Comparison of ENCODE assay signal across 24 mouse cellular contexts in the genomic region with DNA sequence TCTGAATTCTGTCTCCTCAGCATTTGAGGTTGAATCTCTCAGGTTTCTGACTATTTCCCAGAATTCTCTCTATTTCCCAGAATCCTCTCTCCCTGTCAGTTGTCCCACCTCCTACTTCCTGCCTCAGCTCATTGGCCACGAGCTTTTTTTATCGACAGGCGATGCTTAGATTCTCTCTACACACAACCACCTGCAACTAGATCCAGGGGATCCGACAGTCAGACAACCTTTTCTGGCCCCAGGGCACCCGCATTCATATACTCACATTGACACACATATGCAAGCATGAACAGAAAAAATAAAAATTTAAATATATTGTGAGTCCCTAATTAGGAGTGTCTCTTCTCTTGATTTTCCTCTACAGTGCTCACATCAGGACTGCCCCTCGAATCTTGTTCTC.
DNase-seq lines count a peak whose midpoint lies in the region; ATAC-seq and TF ChIP-seq lines count a peak whose summit lies in the region.
"Had no signal": no experiment of that assay in that cellular context is flagged by ENCODE, and none has a peak within 500 bp of the region (broad histone marks: within the 10 kb centered on the region; RNA-seq: fewer than 3 reads in every experiment).

No protein-coding gene starts in this region.

- no peaks in the 10 kb centered on the region for H3K9me3 ChIP-seq in heart, embryonic 10.5 days
- H3K9me3 ChIP-seq in kidney, embryonic 15.5 days (replicated peaks): no peaks in the 10 kb centered on the region; the same call in 1 of the 2 replicates
- H3K9me3 ChIP-seq: forebrain, embryonic 10.5 days; G1E; heart, embryonic 15.5 days; hindbrain, embryonic 12.5 days; hindbrain, embryonic 15.5 days had no signal

- 84% methylated on average over 6 of the region's 6 CpGs for WGBS in heart, embryonic 10.5 days
- 93% methylated on average over 6 of the region's 6 CpGs for WGBS in kidney, embryonic 15.5 days
- WGBS in kidney, adult 2 months: 94% methylated on average over 6 of the region's 6 CpGs

- TF ChIP-seq POLR2A in kidney, adult 2 months (IDR thresholded peaks at IDR 0.05; ENCODE audit: low read depth, low read length): no peak

- DNase-seq in heart, embryonic 10.5 days (ENCODE audit: low spot score): peak; percentile 63
- no peak for DNase-seq in heart, postnatal 10 days
- no peak for DNase-seq in kidney, adult 2 months
- peak; percentile 0 for DNase-seq in ovary, postnatal 36 days (ENCODE audit: low spot score)
- DNase-seq in ovary, adult 18-20 months (ENCODE audit: low spot score): no peak
- DNase-seq: adrenal gland, postnatal 10 days; adrenal gland, postnatal 36 days; B cell, adult 2 months; cerebellum, adult 18-20 months; cerebellum, adult 9-10 months; cerebellum, postnatal 14 days; gastrocnemius, postnatal 10 days; heart, postnatal 14 days had no signal

- peaks cover 16% of the 10 kb centered on the region for H3K4me1 ChIP-seq in heart, embryonic 10.5 days
- peaks cover 38% of the 10 kb centered on the region for H3K4me1 ChIP-seq in kidney, embryonic 15.5 days
- H3K4me1 ChIP-seq in kidney, adult 2 months (ENCODE audit: control insufficient read depth, insufficient read depth, low read length): no peaks in the 10 kb centered on the region
- H3K4me1 ChIP-seq: forebrain, embryonic 13.5 days; hindbrain, embryonic 15.5 days had no signal

- H3K4me3 ChIP-seq in heart, embryonic 10.5 days: no peak overlapping the region
- no peak overlapping the region for H3K4me3 ChIP-seq in kidney, embryonic 15.5 days (replicated peaks)
- H3K4me3 ChIP-seq in kidney, adult 2 months (ENCODE audit: insufficient read depth, low read depth, low read length): no peak overlapping the region
- H3K4me3 ChIP-seq: forebrain, embryonic 10.5 days; forebrain, embryonic 13.5 days; heart, embryonic 12.5 days; heart, embryonic 15.5 days; hindbrain, embryonic 12.5 days; hindbrain, embryonic 15.5 days had no signal

- H3K9ac ChIP-seq in kidney, embryonic 15.5 days: no peak overlapping the region
- H3K9ac ChIP-seq: forebrain, embryonic 13.5 days; heart, embryonic 12.5 days; heart, embryonic 15.5 days; hindbrain, embryonic 12.5 days; hindbrain, embryonic 15.5 days had no signal

- intact Hi-C loops in heart, postnatal 10 days (cut with DNase I): no loop called here

- peaks cover 9% of the 10 kb centered on the region; the same call in 1 of the 2 replicates for H3K27me3 ChIP-seq in heart, embryonic 10.5 days (ENCODE audit: insufficient read depth, poor library complexity, severe bottlenecking)
- H3K27me3 ChIP-seq in kidney, embryonic 15.5 days: no peaks in the 10 kb centered on the region
- no peaks in the 10 kb centered on the region for H3K27me3 ChIP-seq in kidney, adult 2 months (replicated peaks; ENCODE audit: control insufficient read depth, insufficient read depth, low read length)
- H3K27me3 ChIP-seq: CH12.LX; forebrain, embryonic 13.5 days; heart, embryonic 12.5 days; heart, embryonic 15.5 days; hindbrain, embryonic 12.5 days; hindbrain, embryonic 15.5 days; Patski had no signal

- no peaks in the 10 kb centered on the region for H3K36me3 ChIP-seq in heart, embryonic 10.5 days
- no peaks in the 10 kb centered on the region for H3K36me3 ChIP-seq in kidney, embryonic 15.5 days
- no peaks in the 10 kb centered on the region for H3K36me3 ChIP-seq in kidney, adult 2 months (ENCODE audit: control insufficient read depth, insufficient read depth, low read length)
- H3K36me3 ChIP-seq: forebrain, embryonic 10.5 days; G1E; heart, embryonic 12.5 days; heart, embryonic 15.5 days; hindbrain, embryonic 12.5 days; hindbrain, embryonic 15.5 days had no signal

- TF ChIP-seq CTCF in kidney, adult 2 months (conservative IDR thresholded peaks at IDR 0.05; ENCODE audit: insufficient read depth, insufficient read length, low read depth, low read length): no peak

- ATAC-seq in kidney, embryonic 15.5 days (replicated peaks; ENCODE audit: low FRiP score): no peak
- ATAC-seq: forebrain, embryonic 13.5 days; forebrain, embryonic 16.5 days; Patski had no signal

- no peak overlapping the region for H3K4me2 ChIP-seq in kidney, embryonic 15.5 days
- H3K4me2 ChIP-seq: forebrain, embryonic 13.5 days; heart, embryonic 12.5 days; heart, embryonic 15.5 days; hindbrain, embryonic 12.5 days; hindbrain, embryonic 15.5 days had no signal

- H3K27ac ChIP-seq in heart, embryonic 10.5 days: no peak overlapping the region; the same call in 1 of the 2 replicates
- H3K27ac ChIP-seq in kidney, embryonic 15.5 days: 0 out of 2 replicates have a peak overlapping the region, but pooled peaks have one; percentile 37
- H3K27ac ChIP-seq in kidney, adult 2 months (ENCODE audit: insufficient read depth, low read depth, low read length): no peak overlapping the region
- H3K27ac ChIP-seq: forebrain, embryonic 10.5 days; forebrain, embryonic 13.5 days; heart, embryonic 15.5 days; hindbrain, embryonic 12.5 days; hindbrain, embryonic 15.5 days had no signal

Comparison
In these comparisons a context has a peak if more than half of its experiments do, and no peak if none do; other contexts are left out.
1. DNase-seq: peak in heart, embryonic 10.5 days (single experiment) and ovary, postnatal 36 days (single experiment); none in heart, postnatal 10 days (0 of 2), kidney, adult 2 months (single experiment) and ovary, adult 18-20 months (single experiment).